Mouse (Mus musculus): Measurements from ENCODE around the gene Cntnap2. TPM values are rescaled to one million over a fixed set of nuclear protein-coding genes. Genes with fewer than 3 reads are reported as not detected.
A peak's percentile ranks its signal among the peaks of the same experiment; 100 is the strongest.

The Cntnap2 gene
- polyA plus RNA-seq, 1 experiment from 2014 or later, result 1.7 TPM

DNA sequence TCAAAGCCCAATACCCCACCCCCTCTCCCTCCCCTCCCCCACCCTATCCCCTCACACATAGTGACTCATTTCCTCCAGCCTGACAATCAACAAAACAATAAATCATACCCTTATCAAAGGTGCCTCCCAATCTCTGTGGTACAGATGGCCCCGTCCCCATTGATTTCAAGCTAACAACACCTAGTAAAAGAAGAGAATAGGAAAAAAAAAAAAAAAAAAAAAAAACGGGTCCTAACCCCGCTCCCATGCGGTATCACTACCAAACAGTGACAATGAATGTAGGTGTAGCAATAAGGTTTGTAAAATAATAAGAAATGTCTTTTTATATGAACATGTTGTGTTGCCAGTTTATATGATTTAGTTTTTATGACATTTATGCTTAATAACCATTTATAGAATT lies 2278.1 kb downstream of the Cntnap2 start:
- WGBS, result 54% methylated on average over 4 of the region's 4 CpGs
- Histone ChIP-seq H3K4me1 (ENCODE audit: control insufficient read depth, insufficient read depth, low read length) (peaks cover 7% of the 10 kb centered on the region), H3K27ac (ENCODE audit: low read length) (peak overlapping the region; percentile 66; the same call in 1 of the 2 replicates), H3K4me2 (ENCODE audit: low read depth, low read length) (no peak overlapping the region), H3K9ac (ENCODE audit: low read depth, low read length) (no peak overlapping the region), H3K27me3 (replicated peaks; ENCODE audit: control insufficient read depth, insufficient read depth, low read length) (no peaks in the 10 kb centered on the region), H3K4me3 (ENCODE audit: low read length) (no peak overlapping the region), H3K36me3 (ENCODE audit: control insufficient read depth, insufficient read depth, low read length) (no peaks in the 10 kb centered on the region), H3K9me3 (ENCODE audit: control insufficient read depth, low read length) (no peaks in the 10 kb centered on the region)
- ATAC-seq, result peak; percentile 34; the same call in 1 of the 2 replicates

DNA sequence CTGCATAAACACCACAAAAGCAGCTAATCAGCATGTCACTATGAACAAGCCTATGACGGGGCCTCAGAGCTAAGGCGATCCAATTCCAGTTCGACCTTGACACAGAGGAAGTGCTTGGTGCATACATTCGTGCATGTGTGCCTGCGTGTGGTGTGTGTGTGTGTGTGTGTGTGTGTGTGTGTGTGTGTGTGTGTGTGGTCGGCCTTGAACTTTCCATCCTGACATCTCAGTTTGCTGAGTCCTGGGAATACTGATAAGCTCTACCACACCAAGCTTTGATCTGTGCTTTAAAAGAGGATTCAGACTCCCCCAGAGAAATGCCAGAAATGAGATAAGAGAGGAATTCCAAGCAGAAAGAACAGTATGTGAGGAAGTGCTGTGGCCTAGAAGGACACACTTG lies 2279.0 kb downstream of the Cntnap2 start:
- ATAC-seq, result peak; percentile 17
- H3K27me3 ChIP-seq (replicated peaks; ENCODE audit: control insufficient read depth, insufficient read depth, low read length), result no peaks in the 10 kb centered on the region
- no peak overlapping the region for H3K4me2 ChIP-seq (ENCODE audit: low read depth, low read length)
- peak overlapping the region; percentile 66 for H3K27ac ChIP-seq (ENCODE audit: low read length)
- no peaks in the 10 kb centered on the region for H3K36me3 ChIP-seq (ENCODE audit: control insufficient read depth, insufficient read depth, low read length)
- H3K4me1 ChIP-seq (ENCODE audit: control insufficient read depth, insufficient read depth, low read length), result peaks cover 6% of the 10 kb centered on the region
- H3K9ac ChIP-seq (ENCODE audit: low read depth, low read length), result no peak overlapping the region
- H3K4me3 ChIP-seq (ENCODE audit: low read length), result no peak overlapping the region
- H3K9me3 ChIP-seq (ENCODE audit: control insufficient read depth, low read length), result no peaks in the 10 kb centered on the region
- 48% methylated on average over 6 of the region's 6 CpGs for WGBS

- Histone ChIP-seq H3K27ac (ENCODE audit: low read length) (peak overlapping the region; percentile 78), H3K27me3 (replicated peaks; ENCODE audit: control insufficient read depth, insufficient read depth, low read length) (no peaks in the 10 kb centered on the region), H3K4me2 (ENCODE audit: low read depth, low read length) (no peak overlapping the region), H3K9ac (ENCODE audit: low read depth, low read length) (no peak overlapping the region), H3K4me1 (ENCODE audit: control insufficient read depth, insufficient read depth, low read length) (peaks cover 5% of the 10 kb centered on the region), H3K9me3 (ENCODE audit: control insufficient read depth, low read length) (no peaks in the 10 kb centered on the region), H3K4me3 (ENCODE audit: low read length) (no peak overlapping the region), H3K36me3 (ENCODE audit: control insufficient read depth, insufficient read depth, low read length) (no peaks in the 10 kb centered on the region)
- ATAC-seq, result peak; percentile 84
- 55% methylated on average over 4 of the region's 4 CpGs for WGBS
These were observed 2281.8 kb downstream of the Cntnap2 start for GRCm38 (mm10) chr6:47340813-47341502.

DNA sequence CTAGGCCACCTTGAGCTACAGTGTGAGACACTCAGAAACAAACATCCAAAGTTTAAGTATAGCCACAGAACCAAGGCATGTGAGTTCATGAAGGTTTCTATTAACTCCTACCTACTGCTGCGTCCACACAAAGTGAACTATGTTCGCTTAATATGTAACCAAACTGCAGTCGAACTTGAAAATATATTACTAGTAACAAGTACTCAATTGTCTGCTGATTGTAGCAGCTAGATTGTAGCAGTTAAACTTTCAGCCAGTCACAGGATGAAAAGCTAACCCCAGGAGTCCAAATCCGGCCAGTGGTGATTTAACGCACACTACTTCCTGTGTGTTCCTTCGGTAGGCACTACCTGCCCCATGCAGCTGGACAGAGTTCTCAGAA lies 2282.3 kb downstream of the Cntnap2 start:
- 39% methylated on average over 6 of the region's 6 CpGs for WGBS
- no peak overlapping the region for H3K4me2 ChIP-seq (ENCODE audit: low read depth, low read length)
- ATAC-seq, result peak; percentile 77

GRCm38 (mm10) chr6:47343245-47343644 lies 2284.1 kb downstream of the Cntnap2 start:
- Histone ChIP-seq H3K4me3 (ENCODE audit: low read length) (no peak overlapping the region), H3K9me3 (ENCODE audit: control insufficient read depth, low read length) (no peaks in the 10 kb centered on the region), H3K36me3 (ENCODE audit: control insufficient read depth, insufficient read depth, low read length) (no peaks in the 10 kb centered on the region), H3K4me2 (ENCODE audit: low read depth, low read length) (no peak overlapping the region), H3K27ac (ENCODE audit: low read length) (no peak overlapping the region), H3K9ac (ENCODE audit: low read depth, low read length) (no peak overlapping the region), H3K4me1 (ENCODE audit: control insufficient read depth, insufficient read depth, low read length) (no peaks in the 10 kb centered on the region), H3K27me3 (replicated peaks; ENCODE audit: control insufficient read depth, insufficient read depth, low read length) (no peaks in the 10 kb centered on the region)
- no peak for ATAC-seq
- 97% methylated on average over 1 of the region's 1 CpGs for WGBS

More for the DNA sequence above, 2282.3 kb downstream of the Cntnap2 start:
- Histone ChIP-seq H3K27ac (ENCODE audit: low read length) (peak overlapping the region; percentile 78), H3K9me3 (ENCODE audit: control insufficient read depth, low read length) (no peaks in the 10 kb centered on the region), H3K4me3 (ENCODE audit: low read length) (no peak overlapping the region), H3K4me1 (ENCODE audit: control insufficient read depth, insufficient read depth, low read length) (peaks cover 5% of the 10 kb centered on the region), H3K9ac (ENCODE audit: low read depth, low read length) (no peak overlapping the region), H3K27me3 (replicated peaks; ENCODE audit: control insufficient read depth, insufficient read depth, low read length) (no peaks in the 10 kb centered on the region), H3K36me3 (ENCODE audit: control insufficient read depth, insufficient read depth, low read length) (no peaks in the 10 kb centered on the region)

- Histone ChIP-seq H3K9ac (ENCODE audit: low read depth, low read length) (no peak overlapping the region), H3K27me3 (replicated peaks; ENCODE audit: control insufficient read depth, insufficient read depth, low read length) (no peaks in the 10 kb centered on the region), H3K4me1 (ENCODE audit: control insufficient read depth, insufficient read depth, low read length) (no peaks in the 10 kb centered on the region), H3K4me2 (ENCODE audit: low read depth, low read length) (no peak overlapping the region), H3K27ac (ENCODE audit: low read length) (no peak overlapping the region), H3K4me3 (ENCODE audit: low read length) (no peak overlapping the region), H3K9me3 (ENCODE audit: control insufficient read depth, low read length) (no peaks in the 10 kb centered on the region), H3K36me3 (ENCODE audit: control insufficient read depth, insufficient read depth, low read length) (no peaks in the 10 kb centered on the region)
- 85% methylated on average over 3 of the region's 3 CpGs for WGBS
- no peak for ATAC-seq
These were observed 2285.5 kb downstream of the Cntnap2 start for GRCm38 (mm10) chr6:47344696-47345095.

GRCm38 (mm10) chr6:47350100-47350690 lies 2291.0 kb downstream of the Cntnap2 start:
- H3K4me3 ChIP-seq (ENCODE audit: low read length), result no peak overlapping the region
- no peaks in the 10 kb centered on the region for H3K4me1 ChIP-seq (ENCODE audit: control insufficient read depth, insufficient read depth, low read length)
- H3K27ac ChIP-seq (ENCODE audit: low read length), result no peak overlapping the region
- H3K9me3 ChIP-seq (ENCODE audit: control insufficient read depth, low read length), result no peaks in the 10 kb centered on the region
- no peaks in the 10 kb centered on the region for H3K27me3 ChIP-seq (replicated peaks; ENCODE audit: control insufficient read depth, insufficient read depth, low read length)
- 90% methylated on average over 8 of the region's 8 CpGs for WGBS
- no peak overlapping the region for H3K4me2 ChIP-seq (ENCODE audit: low read depth, low read length)
- H3K9ac ChIP-seq (ENCODE audit: low read depth, low read length), result no peak overlapping the region
- no peaks in the 10 kb centered on the region for H3K36me3 ChIP-seq (ENCODE audit: control insufficient read depth, insufficient read depth, low read length)
- no peak for ATAC-seq

Measured in intestine, embryonic 16.5 days (tissue).